12 mouse cellular contexts compared by ENCODE assay signal in the genomic region with DNA sequence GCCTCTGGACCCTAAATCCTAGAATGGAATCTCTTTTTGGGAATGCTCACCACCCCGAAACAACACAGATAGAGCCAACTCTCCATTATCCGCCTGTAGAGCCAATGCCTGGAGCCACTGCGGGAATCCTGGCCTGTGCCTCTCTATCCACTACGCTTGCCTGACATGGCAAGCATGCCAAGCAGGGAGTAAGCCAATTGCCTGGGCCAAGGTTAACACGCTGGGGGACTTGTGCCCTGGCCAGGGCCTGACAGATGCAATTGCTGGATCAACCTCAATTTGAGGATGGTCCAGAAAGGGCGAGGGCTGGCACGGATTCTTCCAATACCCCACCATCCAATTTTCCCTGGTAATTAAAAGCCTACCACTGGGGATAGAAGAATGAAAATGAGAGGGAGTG. TPM values are rescaled to one million over a fixed set of nuclear protein-coding genes. Genes with fewer than 3 reads are reported as not detected.
A peak's percentile ranks its signal among the peaks of the same experiment; 100 is the strongest.
DNase-seq lines count a peak whose midpoint lies in the region; ATAC-seq and TF ChIP-seq lines count a peak whose summit lies in the region.
"Had no signal": no experiment of that assay in that cellular context is flagged by ENCODE, and none has a peak within 500 bp of the region (broad histone marks: within the 10 kb centered on the region; RNA-seq: fewer than 3 reads in every experiment).

No protein-coding gene starts in this region.

- H3K9me3 ChIP-seq in forebrain, postnatal 0 days (ENCODE audit: low read length) = no peaks in the 10 kb centered on the region
- H3K9me3 ChIP-seq: embryonic facial prominence, embryonic 10.5 days; liver, embryonic 15.5 days had no signal

- no peak overlapping the region for H3K4me3 ChIP-seq in forebrain, postnatal 0 days (ENCODE audit: low read depth, low read length)
- H3K4me3 ChIP-seq: embryonic facial prominence, embryonic 10.5 days; liver, embryonic 15.5 days had no signal

- no peak overlapping the region for H3K9ac ChIP-seq in forebrain, postnatal 0 days
- H3K9ac ChIP-seq: liver, embryonic 15.5 days had no signal

- peak; percentile 72 to 78 for DNase-seq in layer of hippocampus, postnatal 10 days (ENCODE audit: low spot score in 2 of 2)
- DNase-seq in layer of hippocampus, adult 9-10 months (ENCODE audit: low spot score) = no peak
- DNase-seq in adrenal gland, postnatal 36 days = peak; percentile 46 to 58
- peak; percentile 60 for DNase-seq in cerebellum, adult 11 months
- peak; percentile 66 for DNase-seq in forebrain, postnatal 0 days
- no peak for DNase-seq in urinary bladder, postnatal 10 days (ENCODE audit: low spot score)
- no peak for DNase-seq in right cerebral cortex, adult 2 months (ENCODE audit: low spot score in 2 of 2)

- no peak overlapping the region for H3K27ac ChIP-seq in forebrain, postnatal 0 days (ENCODE audit: low read depth, low read length)
- H3K27ac ChIP-seq: embryonic facial prominence, embryonic 10.5 days; liver, embryonic 15.5 days had no signal

- TF ChIP-seq CTCF in forebrain, postnatal 0 days (IDR thresholded peaks at IDR 0.05; ENCODE audit: low read depth) = no peak

- no peaks in the 10 kb centered on the region for H3K27me3 ChIP-seq in forebrain, postnatal 0 days (ENCODE audit: insufficient read depth, low read length)
- H3K27me3 ChIP-seq: liver, embryonic 15.5 days had no signal

- H3K36me3 ChIP-seq in forebrain, postnatal 0 days (ENCODE audit: insufficient read depth) = peaks cover 69% of the 10 kb centered on the region
- H3K36me3 ChIP-seq: liver, embryonic 15.5 days had no signal

- ATAC-seq in forebrain, postnatal 0 days = peak; percentile 70

- no peak overlapping the region for H3K4me2 ChIP-seq in forebrain, postnatal 0 days (ENCODE audit: low read depth)
- H3K4me2 ChIP-seq: liver, embryonic 15.5 days; midbrain, embryonic 11.5 days had no signal

- 66% methylated on average over 7 of the region's 7 CpGs for WGBS in forebrain, postnatal 0 days

- no peaks in the 10 kb centered on the region for H3K4me1 ChIP-seq in forebrain, postnatal 0 days (ENCODE audit: insufficient read depth)

RNA-seq across cellular contexts. Expression of a gene that starts 6.7 kb away (rescaled TPM):
- 10 to 100 TPM; 84.1 to 92.5 TPM for total RNA-seq in layer of hippocampus, postnatal 10 days (2021)
- 10 to 100 TPM; 48.5 to 49.9 TPM for total RNA-seq in adrenal gland, postnatal 36 days (2021)
- total RNA-seq in forebrain, postnatal 0 days (2014; rRNA removed) = 38.2 and 55.4 TPM in 2 replicates
- 35.4 and 42.0 TPM in 2 replicates for polyA plus RNA-seq in forebrain, postnatal 0 days (2015; fragmentation: Nextera tagmentation; extraction: Ambion mirVana)

RNA-seq across cellular contexts. Expression of a gene that starts 20.8 kb away (rescaled TPM):
- 1 to 10 TPM; 3.2 to 3.6 TPM for total RNA-seq in layer of hippocampus, postnatal 10 days (2021)
- 1 to 10 TPM; 1.2 to 1.8 TPM for total RNA-seq in adrenal gland, postnatal 36 days (2021)
- total RNA-seq in forebrain, postnatal 0 days (2014; rRNA removed) = 0.52 and 0.62 TPM in 2 replicates
- polyA plus RNA-seq in forebrain, postnatal 0 days (2015; fragmentation: Nextera tagmentation; extraction: Ambion mirVana) = 0.20 and 0.54 TPM in 2 replicates

RNA-seq across cellular contexts. Expression of a gene that starts 32.2 kb away (rescaled TPM):
- 100 to 1,000 TPM; 115 to 140 TPM for total RNA-seq in layer of hippocampus, postnatal 10 days (2021)
- total RNA-seq in adrenal gland, postnatal 36 days (2021) = 100 to 1,000 TPM in 1 of 2 experiments, 10 to 100 TPM in 1; 81.2 to 102 TPM
- total RNA-seq in forebrain, postnatal 0 days (2014; rRNA removed) = 74.2 and 86.2 TPM in 2 replicates
- polyA plus RNA-seq in forebrain, postnatal 0 days (2015; fragmentation: Nextera tagmentation; extraction: Ambion mirVana) = 76.0 and 80.5 TPM in 2 replicates

RNA-seq across cellular contexts. Expression of a gene that starts 41.4 kb away (rescaled TPM):
- not detected for total RNA-seq in layer of hippocampus, postnatal 10 days (2021)
- under 1 TPM in 1 of 2 experiments, not detected in 1; 0.16 TPM for total RNA-seq in adrenal gland, postnatal 36 days (2021)
- total RNA-seq in forebrain, postnatal 0 days (2014; rRNA removed) = not detected in 2 replicates
- not detected in 2 replicates for polyA plus RNA-seq in forebrain, postnatal 0 days (2015; fragmentation: Nextera tagmentation; extraction: Ambion mirVana)
- total RNA-seq: ES-E14; layer of hippocampus, postnatal 36 days had no signal
- polyA plus RNA-seq: embryonic facial prominence, embryonic 10.5 days; midbrain, embryonic 11.5 days had no signal

Comparison
In these comparisons a context has a peak if more than half of its experiments do, and no peak if none do; other contexts are left out.
1. DNase-seq: peak in layer of hippocampus, postnatal 10 days (2 of 2), adrenal gland, postnatal 36 days (2 of 2), cerebellum, adult 11 months (single experiment) and forebrain, postnatal 0 days (single experiment); none in layer of hippocampus, adult 9-10 months (single experiment), urinary bladder, postnatal 10 days (single experiment) and right cerebral cortex, adult 2 months (0 of 2).